Mouse (Mus musculus) Patski (cell line): ENCODE measurements at regions not wholly inside any gene's neighbourhood (a gene's known extent, or its start where the extent isn't known, plus 50 kb on each side); places are given as distances from the start of the nearest gene placed in this dataset.

Experiments
- ATAC-seq: fragments of 100-300 bp; one replicate; pipeline ENCODE4 v1.8.0; 2021
- CTCF ChIA-PET: fragments of 350-600 bp; sonication (Branson Sonifier 250); formaldehyde crosslinking; loops from one replicate; lab custom pipeline; 2022; ENCODE audit warnings: inconsistent platforms; lab: Charles Lee
- POLR2A ChIA-PET: fragments of 350-600 bp; sonication (Branson Sonifier 250); formaldehyde crosslinking; loops from one replicate; lab custom pipeline; 2022; ENCODE audit warnings: antibody characterized with exemption, inconsistent platforms; lab: Charles Lee
- DNase-seq: peaks from one replicate; pipeline ENCODE4 v3.0.0-alpha.2; 2011; ENCODE audit warnings: low read depth, low spot score
- H3K27me3 ChIP-seq: fragments of 371-371 bp; one replicate; pipeline ENCODE4 v1.5.1; 2021
- CTCF ChIP-seq: fragments of 100-300 bp; IDR thresholded peaks from one replicate; pipeline ENCODE4 v1.5.1; 2021
- in situ Hi-C: fragments of 300-500 bp; cut with MboI; formaldehyde crosslinking; loops from 3 replicates; pipeline ENCODE4 v1.11.1; 2018; ENCODE audit warnings: low pct_unique_long_range_greater_than_20kb, mixed read lengths

DNA sequence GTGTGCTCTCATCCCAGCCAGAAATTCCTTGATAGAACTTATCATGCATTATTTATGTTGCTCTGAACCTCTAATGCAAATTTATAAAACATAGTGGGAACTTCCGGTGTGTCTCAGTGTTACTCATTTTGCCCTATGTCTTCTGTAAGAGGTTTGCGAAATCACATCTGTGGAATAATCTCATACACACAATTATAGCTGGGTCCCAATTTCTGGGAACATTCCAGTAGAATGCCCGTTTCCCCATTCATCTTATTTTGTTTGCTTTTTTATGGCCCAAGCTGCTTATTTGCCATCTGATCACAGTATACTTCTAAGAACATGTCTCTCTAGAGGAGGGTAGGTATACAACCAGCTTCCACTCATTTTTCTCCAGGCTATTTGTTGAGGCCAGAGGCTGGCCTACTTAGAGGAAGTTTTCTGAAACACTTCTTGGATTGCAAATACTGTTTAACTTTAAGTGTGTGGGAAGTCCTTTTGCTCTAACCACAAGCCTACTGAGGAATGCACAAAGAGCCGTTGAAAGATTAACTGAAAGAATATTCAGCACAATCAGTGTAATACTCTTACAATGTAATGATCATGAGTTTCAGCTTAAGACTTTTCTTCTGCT, 474.1 kb upstream of the Slit2 start:
- no peak for TF ChIP-seq CTCF
- CTCF ChIA-PET = interaction anchor here (1.2 kb wide), 1 partner anchor 12 kb away, joined by 3 read pairs; no protein-coding TSS in a partner anchor
- ATAC-seq (peak; percentile 84), DNase-seq (no peak)
- POLR2A ChIA-PET = interaction anchor here (0.6 kb wide), 1 partner anchor 1750 kb away, joined by 3 read pairs; no protein-coding TSS in a partner anchor
- no peaks in the 10 kb centered on the region for H3K27me3 ChIP-seq
- in situ Hi-C loops = loop anchor here (5.0 kb wide), 1 partner anchor 36 kb away; no protein-coding TSS in a partner anchor

- DNase-seq (no peak), ATAC-seq (peak; percentile 99)
- H3K27me3 ChIP-seq = peaks cover 12% of the 10 kb centered on the region
- no peak for TF ChIP-seq CTCF
- ChIA-PET CTCF (interaction anchor here (1.0 kb wide), 1 partner anchor 27 kb away, joined by 3 read pairs; no protein-coding TSS in a partner anchor), POLR2A (interaction anchor here (0.5 kb wide), 1 partner anchor 96 kb away, joined by 4 read pairs; no protein-coding TSS in a partner anchor)
- in situ Hi-C loops = no loop called here
Measured at GRCm38 (mm10) chr5:47522161-47522942, 460.6 kb upstream of the Slit2 start.

GRCm38 (mm10) chr5:47528671-47529070, 454.3 kb upstream of the Slit2 start:
- no peak for TF ChIP-seq CTCF
- DNase-seq (no peak), ATAC-seq (no peak)
- in situ Hi-C loops = no loop called here
- POLR2A ChIA-PET = no interaction called here
- CTCF ChIA-PET = interaction anchor here (0.7 kb wide), 1 partner anchor 13 kb away, joined by 3 read pairs; no protein-coding TSS in a partner anchor
- H3K27me3 ChIP-seq = peaks cover 12% of the 10 kb centered on the region

DNA sequence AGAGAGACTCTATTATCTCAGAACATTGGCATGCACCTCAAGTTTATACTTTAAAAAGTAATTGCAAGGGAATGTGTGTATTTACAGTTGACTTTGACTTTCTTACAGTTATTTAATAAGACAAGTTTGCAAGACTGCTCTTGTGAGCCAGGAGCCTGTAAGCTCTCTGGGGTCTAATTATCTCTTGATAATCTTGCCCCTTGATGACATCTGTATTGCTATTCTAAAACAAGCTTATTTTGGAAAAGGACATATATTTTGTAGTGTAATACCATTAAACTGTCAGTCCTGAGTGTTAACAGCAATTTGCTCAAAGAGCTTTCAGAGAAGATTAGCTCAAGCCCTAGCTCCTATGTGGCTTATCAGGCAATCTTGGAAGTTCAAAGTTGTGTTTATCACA, 445.4 kb upstream of the Slit2 start:
- DNase-seq (no peak), ATAC-seq (peak; percentile 29)
- CTCF ChIA-PET = interaction anchor here (1.0 to 1.1 kb wide), 3 partner anchors 10 to 23 kb away, joined by 3 to 4 read pairs (median 4); no protein-coding TSS in a partner anchor
- POLR2A ChIA-PET = interaction anchor here (0.7 kb wide), 1 partner anchor 212 kb away, joined by 3 read pairs; no protein-coding TSS in a partner anchor
- no peak for TF ChIP-seq CTCF
- in situ Hi-C loops = no loop called here
- H3K27me3 ChIP-seq = no peaks in the 10 kb centered on the region

- CTCF ChIA-PET = interaction anchor here (0.6 kb wide), 1 partner anchor 14 kb away, joined by 3 read pairs; no protein-coding TSS in a partner anchor
- no peak for TF ChIP-seq CTCF
- POLR2A ChIA-PET = no interaction called here
- in situ Hi-C loops = no loop called here
- ATAC-seq (peak; percentile 90), DNase-seq (peak; percentile 53)
- no peaks in the 10 kb centered on the region for H3K27me3 ChIP-seq
Measured at GRCm38 (mm10) chr5:47542248-47542647, 440.7 kb upstream of the Slit2 start.

DNA sequence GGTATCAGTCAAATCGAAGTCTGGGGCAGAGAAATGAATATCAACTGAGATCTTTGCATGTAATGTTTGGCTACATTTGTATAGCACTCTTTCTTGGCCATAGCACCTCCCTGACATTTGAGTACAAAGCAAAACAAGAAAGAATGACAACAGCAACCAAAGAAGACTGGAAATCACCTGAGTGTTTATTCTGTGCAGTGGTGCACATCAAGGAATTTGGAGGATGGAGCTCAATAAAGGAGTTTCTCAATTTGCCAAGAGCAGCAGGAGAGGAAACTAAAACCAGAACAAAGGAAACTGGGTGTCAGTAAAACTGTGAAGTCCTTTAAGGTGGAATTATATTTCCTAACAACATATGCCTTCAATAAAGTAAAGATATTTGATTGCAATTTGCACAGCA, 426.2 kb upstream of the Slit2 start:
- DNase-seq (peak; percentile 12), ATAC-seq (peak; percentile 59)
- in situ Hi-C loops = no loop called here
- H3K27me3 ChIP-seq = no peaks in the 10 kb centered on the region
- ChIA-PET POLR2A (no interaction called here), CTCF (no interaction called here)
- TF ChIP-seq CTCF = no peak

DNA sequence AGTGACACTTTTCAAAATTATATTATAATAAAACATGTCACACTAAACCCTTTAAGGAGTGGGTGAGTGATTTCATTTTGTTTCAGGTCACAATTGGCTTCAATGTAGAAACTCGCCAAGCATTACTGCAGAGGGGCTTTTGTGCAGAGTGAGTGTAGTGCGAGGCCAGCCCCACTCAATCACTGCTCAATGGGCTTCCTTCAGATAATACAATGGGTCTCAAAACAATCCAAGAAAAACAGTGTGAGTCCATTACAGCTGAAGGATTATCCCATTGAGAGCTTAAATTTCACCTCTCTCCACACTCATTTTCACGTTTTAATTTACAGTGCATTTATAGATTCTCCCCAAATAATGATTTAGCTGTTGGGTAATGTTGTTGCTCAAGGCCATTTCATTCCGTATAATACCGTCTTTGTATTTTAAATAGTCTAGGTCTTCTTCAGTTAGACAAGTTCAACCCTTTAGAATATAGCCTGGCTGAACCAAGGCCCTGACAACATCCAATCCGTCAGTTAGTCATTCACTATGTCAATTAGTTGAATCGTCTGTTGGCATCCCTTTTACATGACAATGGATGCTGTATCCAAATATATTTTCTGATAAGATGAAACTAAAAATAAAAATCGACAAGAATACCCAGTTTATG, 425.7 kb upstream of the Slit2 start:
- peak; percentile 21 for ATAC-seq
- in situ Hi-C loops = no loop called here

More for the DNA sequence above, 425.7 kb upstream of the Slit2 start:
- no peaks in the 10 kb centered on the region for H3K27me3 ChIP-seq
- DNase-seq = no peak
- POLR2A ChIA-PET = no interaction called here
- CTCF ChIA-PET = interaction anchor here (1.5 kb wide), 1 partner anchor 10 kb away, joined by 3 read pairs; no protein-coding TSS in a partner anchor
- no peak for TF ChIP-seq CTCF
